Mouse (Mus musculus): ENCODE measurements around the gene Scp2. TPM values are rescaled to one million over a fixed set of nuclear protein-coding genes. Genes with fewer than 3 reads are reported as not detected.

Scp2 gene
- polyA plus RNA-seq, 1 experiment: 19.1 TPM

- TF ChIP-seq GATA1 (IDR thresholded peaks at IDR 0.05; ENCODE audit: low read length): no peak
Measured at GRCm38 (mm10) chr4:108070286-108070685, 74.5 kb downstream of the Scp2 start.

GRCm38 (mm10) chr4:108068081-108068480 lies 76.7 kb downstream of the Scp2 start:
- no peak for TF ChIP-seq GATA1 (IDR thresholded peaks at IDR 0.05; ENCODE audit: low read length)

GRCm38 (mm10) chr4:108067261-108067660 lies 77.5 kb downstream of the Scp2 start:
- TF ChIP-seq GATA1 (IDR thresholded peaks at IDR 0.05; ENCODE audit: low read length): no peak

DNA sequence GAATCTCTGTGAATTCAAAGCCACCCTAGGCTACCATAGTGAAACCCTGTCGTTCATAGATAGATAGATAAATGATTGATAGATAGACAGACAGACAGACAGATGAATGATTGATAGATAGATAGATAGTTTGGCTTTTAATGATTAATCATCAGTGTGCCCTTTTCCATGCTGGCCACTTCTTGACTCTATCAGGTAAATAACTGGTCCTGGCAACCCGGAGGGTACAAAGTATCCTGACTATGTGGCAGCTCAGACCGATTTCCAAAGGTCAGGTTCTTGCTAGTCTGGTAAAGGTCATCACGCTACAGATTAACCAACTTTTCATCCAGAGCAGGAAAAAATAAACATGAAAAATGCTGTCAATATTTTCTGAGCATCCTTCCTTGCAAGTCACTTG lies 78.2 kb downstream of the Scp2 start:
- TF ChIP-seq GATA1 (IDR thresholded peaks at IDR 0.05; ENCODE audit: low read length): no peak

GRCm38 (mm10) chr4:108065176-108065844 lies 79.5 kb downstream of the Scp2 start:
- no peak for TF ChIP-seq GATA1 (IDR thresholded peaks at IDR 0.05; ENCODE audit: low read length)

DNA sequence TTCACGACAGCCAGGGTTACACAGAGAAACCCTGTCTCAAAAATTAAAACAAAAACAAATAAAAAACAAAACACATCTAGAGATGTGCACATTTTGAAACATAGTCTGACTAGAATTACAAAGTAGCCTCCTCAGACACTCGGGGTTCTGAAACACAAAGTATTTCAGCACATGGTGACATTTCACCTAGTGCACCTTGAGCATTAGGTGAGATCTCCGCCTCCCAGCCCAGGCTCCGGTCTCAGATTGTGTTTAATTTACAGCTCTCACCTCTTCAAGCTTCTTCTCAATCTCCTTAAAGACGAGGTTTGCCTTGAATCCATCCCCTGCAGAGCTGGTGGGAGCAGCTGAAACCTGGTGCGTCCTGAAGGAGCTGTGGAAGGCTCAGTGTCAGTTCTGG lies 81.2 kb downstream of the Scp2 start:
- no peak for TF ChIP-seq GATA1 (IDR thresholded peaks at IDR 0.05; ENCODE audit: low read length)

GRCm38 (mm10) chr4:108062524-108062923 lies 82.3 kb downstream of the Scp2 start:
- TF ChIP-seq GATA1 (IDR thresholded peaks at IDR 0.05; ENCODE audit: low read length): no peak

DNA sequence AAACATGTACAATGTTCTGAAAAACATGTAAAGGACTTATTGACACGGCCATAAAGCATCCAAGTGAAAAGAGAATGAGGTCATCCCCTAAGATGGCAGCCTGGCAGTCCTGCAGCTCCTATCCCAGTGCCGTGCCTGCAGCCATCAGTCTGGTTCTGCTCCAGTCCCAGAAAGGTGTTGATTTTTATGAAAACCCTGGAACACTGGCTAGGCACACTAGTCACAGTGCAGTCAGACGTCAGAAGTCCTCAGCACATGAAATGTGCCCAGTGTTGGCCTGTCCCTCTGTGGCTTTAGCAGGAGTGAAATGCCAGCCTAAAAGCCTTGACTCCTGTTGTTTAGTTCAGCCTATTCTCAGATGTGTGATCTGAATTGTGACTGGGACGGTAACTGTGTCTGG lies 84.0 kb downstream of the Scp2 start:
- no peak for TF ChIP-seq GATA1 (IDR thresholded peaks at IDR 0.05; ENCODE audit: low read length)

DNA sequence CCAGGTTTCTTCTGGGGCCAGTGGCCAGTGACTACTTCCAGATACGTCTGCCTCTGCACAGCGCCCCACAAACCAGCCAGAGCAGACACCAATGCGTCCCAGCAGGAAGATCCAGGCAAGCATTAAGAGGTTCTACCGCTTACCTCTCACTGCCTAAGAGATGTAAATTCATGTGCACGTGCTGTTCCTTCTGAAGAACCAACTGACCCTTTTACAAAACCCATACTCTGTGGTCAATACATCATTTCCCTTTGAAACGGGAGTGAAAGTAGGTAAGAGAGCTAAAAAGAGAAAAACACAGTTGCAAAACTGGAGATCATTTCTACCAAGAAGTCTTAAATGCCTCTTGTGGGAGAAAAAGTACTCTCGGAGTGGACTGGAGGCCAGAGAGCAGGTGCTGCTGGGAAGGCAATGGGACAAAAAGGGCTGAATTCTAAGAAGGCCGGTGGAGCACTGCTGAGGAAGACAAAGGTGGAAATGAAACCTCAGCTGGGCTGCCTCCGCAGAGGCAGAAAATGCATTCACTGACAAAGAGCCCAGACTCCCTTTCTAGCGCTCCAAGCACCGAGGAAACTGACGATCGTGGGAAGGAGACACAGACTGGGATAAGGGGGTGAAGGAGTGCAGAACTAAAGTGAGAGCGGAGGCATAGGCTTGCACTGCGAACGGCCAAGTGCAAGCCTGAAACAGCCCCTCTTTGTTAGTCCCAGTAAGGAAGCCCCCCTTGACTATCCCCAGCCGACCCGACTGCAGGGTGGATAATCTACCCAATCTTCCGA lies 85.0 kb downstream of the Scp2 start:
- no peak for TF ChIP-seq GATA1 (IDR thresholded peaks at IDR 0.05; ENCODE audit: low read length)

- TF ChIP-seq GATA1 (IDR thresholded peaks at IDR 0.05; ENCODE audit: low read length): no peak
Measured at GRCm38 (mm10) chr4:108058166-108058565, 86.6 kb downstream of the Scp2 start.

GRCm38 (mm10) chr4:108057247-108057646 lies 87.6 kb downstream of the Scp2 start:
- no peak for TF ChIP-seq GATA1 (IDR thresholded peaks at IDR 0.05; ENCODE audit: low read length)

GRCm38 (mm10) chr4:108055873-108056272 lies 88.9 kb downstream of the Scp2 start:
- no peak for TF ChIP-seq GATA1 (IDR thresholded peaks at IDR 0.05; ENCODE audit: low read length)

GRCm38 (mm10) chr4:108052673-108053072 lies 92.1 kb downstream of the Scp2 start:
- no peak for TF ChIP-seq GATA1 (IDR thresholded peaks at IDR 0.05; ENCODE audit: low read length)

DNA sequence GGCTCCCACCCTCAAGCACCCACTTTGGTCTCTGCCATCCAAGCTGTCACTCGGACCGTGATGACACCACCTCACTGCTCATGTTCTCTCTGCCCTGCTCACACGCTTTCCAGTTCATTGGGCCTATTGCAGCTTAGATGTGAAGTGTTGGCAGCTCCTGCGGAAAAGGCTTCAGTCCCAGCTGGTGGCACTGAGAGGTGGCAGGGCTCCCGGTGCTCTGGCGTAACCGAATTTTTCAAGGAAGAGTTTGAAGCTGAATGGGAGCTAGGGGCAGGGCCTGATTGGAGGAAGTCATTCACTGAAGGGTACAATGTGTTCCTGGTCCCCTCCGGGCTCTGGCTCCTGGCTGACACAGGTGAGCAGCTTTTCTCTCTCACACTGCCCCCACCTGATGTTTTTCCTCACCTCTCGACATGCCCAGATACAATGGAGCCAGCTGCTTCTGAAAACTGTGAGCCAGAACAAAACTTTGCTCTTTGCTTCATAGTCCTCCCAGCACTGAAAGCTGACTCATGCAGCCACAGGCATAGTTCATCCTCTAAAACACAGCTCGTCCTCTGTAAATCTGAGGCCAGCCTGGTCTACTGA lies 93.0 kb downstream of the Scp2 start:
- TF ChIP-seq GATA1 (IDR thresholded peaks at IDR 0.05; ENCODE audit: low read length): no peak

DNA sequence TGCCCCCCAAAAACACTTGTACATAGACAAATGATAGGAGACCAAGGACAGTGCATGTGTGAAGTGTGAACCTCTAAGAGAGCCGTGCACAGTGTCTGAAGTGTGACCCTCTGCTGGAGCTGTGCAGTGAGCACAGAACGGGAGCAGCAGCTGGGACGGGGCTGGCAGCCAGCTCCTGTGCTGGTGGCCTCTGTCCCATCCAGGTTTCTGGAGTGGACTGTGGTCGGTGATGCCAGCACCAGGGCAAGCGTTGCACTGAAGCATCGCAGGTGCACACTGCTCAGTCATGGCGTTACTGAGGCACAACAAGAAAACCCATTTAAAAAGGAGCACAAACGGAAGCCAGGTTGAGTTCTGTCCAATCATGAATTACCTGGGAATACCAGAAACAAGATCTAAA lies 98.7 kb downstream of the Scp2 start:
- no peak for TF ChIP-seq GATA1 (IDR thresholded peaks at IDR 0.05; ENCODE audit: low read length)
